Mouse (Mus musculus): ENCODE results near the gene Rps15. TPM values are rescaled to one million over a fixed set of nuclear protein-coding genes. Genes with fewer than 3 reads are reported as not detected.

Rps15 gene
- total RNA-seq, 1 experiment = 2,505 TPM

GRCm38 (mm10) chr10:80273847-80274246 is 18.4 kb upstream of the Rps15 start:
- Histone ChIP-seq H3K9ac (ENCODE audit: insufficient read depth, low read depth, low read length, poor library complexity, severe bottlenecking) (no peak overlapping the region), H3K9me3 (ENCODE audit: control insufficient read depth, insufficient read depth, low read depth, low read length) (no peaks in the 10 kb centered on the region), H3K4me1 (ENCODE audit: control insufficient read depth in 2 of 2, insufficient read depth in 2 of 2, low read length in 2 of 2, poor library complexity in 1 of 2) (peaks cover 0 to 9% of the 10 kb centered on the region in 2 experiments; a peak in 1 of 4 replicates), H3K4me3 (ENCODE audit: insufficient read depth in 1 of 2, low read depth in 1 of 2, low read length in 2 of 2, poor library complexity in 1 of 2, severe bottlenecking in 1 of 2) (no peak overlapping the region), H3K36me3 (ENCODE audit: control insufficient read depth, insufficient read depth, low read length, poor library complexity, severe bottlenecking) (peaks cover 52% of the 10 kb centered on the region), H3K27ac (ENCODE audit: insufficient read depth, low read depth, low read length, poor library complexity, severe bottlenecking) (no peak overlapping the region)
- no peak for TF ChIP-seq HCFC1 (IDR thresholded peaks at IDR 0.05; ENCODE audit: borderline replicate concordance, insufficient read depth, low read length)
- no peak for TF ChIP-seq ZNF384 (IDR thresholded peaks at IDR 0.05; ENCODE audit: low read depth, low read length)
- TF ChIP-seq ZC3H11A (IDR thresholded peaks at IDR 0.05; ENCODE audit: borderline replicate concordance, low read depth, low read length) = no peak
- no peak for TF ChIP-seq CHD2 (IDR thresholded peaks at IDR 0.05; ENCODE audit: low read depth, low read length)
- no peak for TF ChIP-seq MAFK (IDR thresholded peaks at IDR 0.05; ENCODE audit: insufficient read depth, low read depth, low read length)
- in situ Hi-C loops (cut with MboI; ENCODE audit: low sequenced_read_pairs in 2 of 2, unreplicated experiment in 2 of 2) = no loop called here
- DNase-seq (ENCODE audit: low read depth, low spot score) = no peak

- in situ Hi-C loops (cut with MboI; ENCODE audit: low sequenced_read_pairs in 2 of 2, unreplicated experiment in 2 of 2) = no loop called here
- Histone ChIP-seq H3K9ac (ENCODE audit: insufficient read depth, low read depth, low read length, poor library complexity, severe bottlenecking) (no peak overlapping the region), H3K27ac (ENCODE audit: insufficient read depth, low read depth, low read length, poor library complexity, severe bottlenecking) (no peak overlapping the region), H3K4me3 (ENCODE audit: insufficient read depth in 1 of 2, low read depth in 1 of 2, low read length in 2 of 2, poor library complexity in 1 of 2, severe bottlenecking in 1 of 2) (no peak overlapping the region), H3K4me1 (ENCODE audit: control insufficient read depth in 2 of 2, insufficient read depth in 2 of 2, low read length in 2 of 2, poor library complexity in 1 of 2) (peaks cover 0 to 7% of the 10 kb centered on the region in 2 experiments; a peak in 1 of 4 replicates), H3K9me3 (ENCODE audit: control insufficient read depth, insufficient read depth, low read depth, low read length) (no peaks in the 10 kb centered on the region), H3K36me3 (ENCODE audit: control insufficient read depth, insufficient read depth, low read length, poor library complexity, severe bottlenecking) (peaks cover 63% of the 10 kb centered on the region)
- TF ChIP-seq ZC3H11A (IDR thresholded peaks at IDR 0.05; ENCODE audit: borderline replicate concordance, low read depth, low read length) (no peak), CHD2 (IDR thresholded peaks at IDR 0.05; ENCODE audit: low read depth, low read length) (no peak), HCFC1 (IDR thresholded peaks at IDR 0.05; ENCODE audit: borderline replicate concordance, insufficient read depth, low read length) (no peak), MAFK (IDR thresholded peaks at IDR 0.05; ENCODE audit: insufficient read depth, low read depth, low read length) (no peak), ZNF384 (IDR thresholded peaks at IDR 0.05; ENCODE audit: low read depth, low read length) (no peak)
- no peak for DNase-seq (ENCODE audit: low read depth, low spot score)
Observed at GRCm38 (mm10) chr10:80276238-80276637, 16.0 kb upstream of the Rps15 start.

GRCm38 (mm10) chr10:80278390-80278789 is 13.9 kb upstream of the Rps15 start:
- Histone ChIP-seq H3K4me3 (ENCODE audit: insufficient read depth in 1 of 2, low read depth in 1 of 2, low read length in 2 of 2, poor library complexity in 1 of 2, severe bottlenecking in 1 of 2) (no peak overlapping the region), H3K36me3 (ENCODE audit: control insufficient read depth, insufficient read depth, low read length, poor library complexity, severe bottlenecking) (peaks cover 81% of the 10 kb centered on the region), H3K9ac (ENCODE audit: insufficient read depth, low read depth, low read length, poor library complexity, severe bottlenecking) (no peak overlapping the region), H3K27ac (ENCODE audit: insufficient read depth, low read depth, low read length, poor library complexity, severe bottlenecking) (no peak overlapping the region), H3K4me1 (ENCODE audit: control insufficient read depth in 2 of 2, insufficient read depth in 2 of 2, low read length in 2 of 2, poor library complexity in 1 of 2) (peaks cover 0 to 12% of the 10 kb centered on the region in 2 experiments; a peak in 1 of 4 replicates), H3K9me3 (ENCODE audit: control insufficient read depth, insufficient read depth, low read depth, low read length) (no peaks in the 10 kb centered on the region)
- TF ChIP-seq MAFK (IDR thresholded peaks at IDR 0.05; ENCODE audit: insufficient read depth, low read depth, low read length) (no peak), ZC3H11A (IDR thresholded peaks at IDR 0.05; ENCODE audit: borderline replicate concordance, low read depth, low read length) (no peak), CHD2 (IDR thresholded peaks at IDR 0.05; ENCODE audit: low read depth, low read length) (no peak), ZNF384 (IDR thresholded peaks at IDR 0.05; ENCODE audit: low read depth, low read length) (no peak), HCFC1 (IDR thresholded peaks at IDR 0.05; ENCODE audit: borderline replicate concordance, insufficient read depth, low read length) (no peak)
- no peak for DNase-seq (ENCODE audit: low read depth, low spot score)
- in situ Hi-C loops (cut with MboI; ENCODE audit: low sequenced_read_pairs in 2 of 2, unreplicated experiment in 2 of 2) = no loop called here

- H3K9me3 ChIP-seq (ENCODE audit: control insufficient read depth, insufficient read depth, low read depth, low read length) = no peaks in the 10 kb centered on the region
- no peak overlapping the region for H3K9ac ChIP-seq (ENCODE audit: insufficient read depth, low read depth, low read length, poor library complexity, severe bottlenecking)
- in situ Hi-C loops (cut with MboI; ENCODE audit: low sequenced_read_pairs in 2 of 2, unreplicated experiment in 2 of 2) = no loop called here
- H3K4me3 ChIP-seq (ENCODE audit: insufficient read depth in 1 of 2, low read depth in 1 of 2, low read length in 2 of 2, poor library complexity in 1 of 2, severe bottlenecking in 1 of 2) = no peak overlapping the region
- H3K36me3 ChIP-seq (ENCODE audit: control insufficient read depth, insufficient read depth, low read length, poor library complexity, severe bottlenecking) = peaks cover 82% of the 10 kb centered on the region
- H3K27ac ChIP-seq (ENCODE audit: insufficient read depth, low read depth, low read length, poor library complexity, severe bottlenecking) = no peak overlapping the region
- TF ChIP-seq CHD2 (IDR thresholded peaks at IDR 0.05; ENCODE audit: low read depth, low read length) (no peak), ZC3H11A (IDR thresholded peaks at IDR 0.05; ENCODE audit: borderline replicate concordance, low read depth, low read length) (no peak), HCFC1 (IDR thresholded peaks at IDR 0.05; ENCODE audit: borderline replicate concordance, insufficient read depth, low read length) (no peak), ZNF384 (IDR thresholded peaks at IDR 0.05; ENCODE audit: low read depth, low read length) (no peak), MAFK (IDR thresholded peaks at IDR 0.05; ENCODE audit: insufficient read depth, low read depth, low read length) (no peak)
- peaks cover 0 to 13% of the 10 kb centered on the region in 2 experiments; a peak in 1 of 4 replicates for H3K4me1 ChIP-seq (ENCODE audit: control insufficient read depth in 2 of 2, insufficient read depth in 2 of 2, low read length in 2 of 2, poor library complexity in 1 of 2)
- DNase-seq (ENCODE audit: low read depth, low spot score) = no peak
Observed at GRCm38 (mm10) chr10:80279273-80279672, 13.0 kb upstream of the Rps15 start.
